Mouse (Mus musculus) megakaryocyte, embryonic 14.5 days (primary cell): ENCODE results near the gene Mrps15.

Experiments used
- FLI1 ChIP-seq: IDR thresholded peaks from 2 replicates; pipeline ENCODE4 v1.6.1; 2012; ENCODE audit warnings: low read length, inconsistent platforms, mixed read lengths
- GATA1 ChIP-seq: IDR thresholded peaks from 3 replicates; pipeline ENCODE4 v1.6.1; 2012; ENCODE audit warnings: mixed read lengths, low read length, inconsistent platforms, borderline replicate concordance

DNA sequence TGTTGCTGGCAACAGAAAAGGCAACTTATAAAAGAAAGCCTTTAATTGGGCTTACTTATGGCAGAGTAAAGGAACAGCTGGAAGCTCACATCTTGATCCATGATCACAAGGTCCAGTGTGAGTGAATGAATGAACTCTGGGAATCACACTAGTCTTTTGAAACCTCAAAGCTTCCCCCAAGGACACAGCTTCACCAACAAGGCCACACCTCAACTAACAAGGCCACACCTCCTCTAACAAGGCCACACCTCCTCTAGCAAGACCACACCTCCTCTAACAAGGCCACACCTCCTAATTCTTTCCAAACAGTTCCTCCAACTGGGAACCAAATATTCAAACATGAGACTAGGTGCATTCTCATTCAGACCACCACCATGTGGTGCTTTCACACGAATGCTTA is 34.9 kb downstream of the Mrps15 start:
- TF ChIP-seq GATA1: no peak
- no peak for TF ChIP-seq FLI1
